Mouse (Mus musculus) small intestine, adult 2 months (tissue): ENCODE results near the gene Gna14. TPM values are rescaled to one million over a fixed set of nuclear protein-coding genes. Genes with fewer than 3 reads are reported as not detected.

Experiments used
- H3K27ac ChIP-seq: fragments of 200-500 bp; 2 replicates; pipeline ENCODE4 v1.5.1; 2012; ENCODE audit warnings: low read depth, low read length, control low read depth, inconsistent platforms; ENCODE audit not compliant: insufficient read depth
- H3K27me3 ChIP-seq: fragments of 200-500 bp; 2 replicates; pipeline ENCODE4 v1.6.1; 2012; ENCODE audit warnings: mild to moderate bottlenecking, moderate library complexity, low read length, inconsistent platforms; ENCODE audit not compliant: control insufficient read depth, insufficient read depth
- H3K36me3 ChIP-seq: fragments of 200-500 bp; 2 replicates; pipeline ENCODE4 v1.6.1; 2012; ENCODE audit warnings: mild to moderate bottlenecking, low read length, control low read depth, inconsistent platforms; ENCODE audit not compliant: control insufficient read depth, insufficient read depth
- H3K4me1 ChIP-seq: fragments of 200-500 bp; 2 replicates; pipeline ENCODE4 v1.6.1; 2012; ENCODE audit warnings: low read length, inconsistent platforms, mixed read lengths; ENCODE audit not compliant: control insufficient read depth, insufficient read depth, insufficient read length
- H3K4me3 ChIP-seq: fragments of 200-500 bp; 2 replicates; pipeline ENCODE4 v1.5.1; 2012; ENCODE audit warnings: low read depth, mild to moderate bottlenecking, control low read depth, inconsistent platforms, low read length, moderate library complexity
- CTCF ChIP-seq: fragments of 200-500 bp; IDR thresholded peaks from 2 replicates; pipeline ENCODE4 v1.5.1; 2012; ENCODE audit warnings: low read depth, mild to moderate bottlenecking, control low read depth, inconsistent platforms, low read length, moderate library complexity, mixed read lengths; ENCODE audit not compliant: insufficient replicate concordance, insufficient read length; ENCODE audit errors: extremely low read depth
- POLR2A ChIP-seq: fragments of 200-500 bp; IDR thresholded peaks from 2 replicates; pipeline ENCODE4 v1.6.1; 2012; ENCODE audit warnings: low read depth, mild to moderate bottlenecking, control low read depth, inconsistent platforms, low read length, moderate library complexity
- WGBS: fragments of 180-500 bp; shearing (Covaris S2); methylation state at CpG from one replicate; pipeline ENCODE4 v1.1.7; 2018; 5-methylcytosine and 5-hydroxymethylcytosine counted together
- polyA plus RNA-seq: library from polyadenylated mRNA; depleted of rRNA; stranded (reverse); fragments of >200 nt; gene quantifications from 2 replicates; pipeline ENCODE4 v1.2.3, GENCODE M21; 2012

Gna14 gene
- polyA plus RNA-seq, 1 experiment: 0.52 TPM

- no peak overlapping the region for H3K27ac ChIP-seq
- H3K4me3 ChIP-seq: no peak overlapping the region
- WGBS: 44% methylated on average over 6 of the region's 6 CpGs
- no peaks in the 10 kb centered on the region for H3K4me1 ChIP-seq
- no peak for TF ChIP-seq CTCF
- no peak for TF ChIP-seq POLR2A
- no peaks in the 10 kb centered on the region for H3K27me3 ChIP-seq
- peaks cover 7% of the 10 kb centered on the region; the same call in 1 of the 2 replicates for H3K36me3 ChIP-seq
Observed at GRCm38 (mm10) chr19:16607634-16608033, 172.1 kb downstream of the Gna14 start.

DNA sequence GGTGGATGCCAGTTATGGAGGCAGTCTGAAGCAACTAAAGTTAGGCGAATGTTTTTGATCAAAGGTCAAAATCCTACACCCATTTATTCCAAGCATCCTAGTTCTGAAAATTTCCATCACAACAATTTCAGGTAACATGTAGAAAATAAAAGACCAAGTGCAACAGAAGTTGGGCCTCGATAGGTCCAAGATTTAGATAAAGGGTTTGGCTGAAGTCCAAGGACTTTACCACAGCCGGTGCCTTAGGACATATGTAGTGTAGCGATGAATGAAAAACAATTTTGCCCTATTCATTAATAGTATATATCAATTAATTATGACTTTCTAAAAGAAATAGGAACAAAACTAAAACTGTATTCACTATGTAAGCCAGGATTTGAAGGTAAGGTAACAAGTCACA is 187.6 kb downstream of the Gna14 start:
- TF ChIP-seq POLR2A: no peak
- TF ChIP-seq CTCF: no peak
- Histone ChIP-seq H3K4me1 (no peaks in the 10 kb centered on the region), H3K27ac (no peak overlapping the region), H3K4me3 (no peak overlapping the region), H3K36me3 (peaks cover 11% of the 10 kb centered on the region), H3K27me3 (no peaks in the 10 kb centered on the region)
- 63% methylated on average over 4 of the region's 4 CpGs for WGBS

DNA sequence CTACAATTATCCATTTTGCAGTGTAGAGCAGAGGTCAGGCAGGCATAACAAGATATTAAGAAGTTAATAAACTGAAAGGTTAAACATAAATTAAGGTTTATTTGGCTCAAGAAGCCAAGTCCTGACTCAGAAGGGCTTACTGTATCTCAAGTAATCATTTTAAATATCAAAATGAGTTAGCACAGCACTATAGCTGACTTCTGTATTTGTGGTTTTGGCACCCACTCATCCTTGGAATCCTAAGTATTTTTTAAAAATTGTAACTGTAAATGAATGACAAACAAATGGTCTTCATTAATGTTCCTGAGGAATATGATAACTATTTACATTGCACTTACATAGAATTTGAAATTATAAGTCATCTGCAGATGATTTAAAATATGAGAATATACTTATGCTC is 189.4 kb downstream of the Gna14 start:
- Histone ChIP-seq H3K36me3 (0 out of 2 replicates have a peak, but pooled peaks cover 5% of the 10 kb centered on the region), H3K4me1 (no peaks in the 10 kb centered on the region), H3K4me3 (no peak overlapping the region), H3K27ac (no peak overlapping the region), H3K27me3 (no peaks in the 10 kb centered on the region)
- no peak for TF ChIP-seq POLR2A
- no peak for TF ChIP-seq CTCF

GRCm38 (mm10) chr19:16625610-16626395 is 190.2 kb downstream of the Gna14 start:
- Histone ChIP-seq H3K4me3 (no peak overlapping the region), H3K4me1 (no peaks in the 10 kb centered on the region), H3K27ac (no peak overlapping the region), H3K36me3 (0 out of 2 replicates have a peak, but pooled peaks cover 6% of the 10 kb centered on the region), H3K27me3 (no peaks in the 10 kb centered on the region)
- 57% methylated on average over 14 of the region's 14 CpGs for WGBS
- no peak for TF ChIP-seq POLR2A
- TF ChIP-seq CTCF: no peak
